Mouse (Mus musculus): ENCODE data around the gene Zmiz1. TPM values are rescaled to one million over a fixed set of nuclear protein-coding genes. Genes with fewer than 3 reads are reported as not detected.

Zmiz1 gene
- polyA plus RNA-seq, 1 experiment = 15.3 TPM

- DNase-seq (ENCODE audit: low spot score) = no peak
Observed at GRCm38 (mm10) chr14:25489336-25490078, 30.5 kb downstream of the Zmiz1 start.

GRCm38 (mm10) chr14:25491961-25492360 is 33.0 kb downstream of the Zmiz1 start:
- no peak for DNase-seq (ENCODE audit: low spot score)

- no peak for DNase-seq (ENCODE audit: low spot score)
Observed at GRCm38 (mm10) chr14:25492567-25493279, 33.7 kb downstream of the Zmiz1 start.

GRCm38 (mm10) chr14:25493301-25494241 is 34.6 kb downstream of the Zmiz1 start:
- DNase-seq (ENCODE audit: low spot score) = no peak

GRCm38 (mm10) chr14:25494778-25495177 is 35.8 kb downstream of the Zmiz1 start:
- DNase-seq (ENCODE audit: low spot score) = no peak

- no peak for DNase-seq (ENCODE audit: low spot score)
Observed at GRCm38 (mm10) chr14:25496116-25496515, 37.1 kb downstream of the Zmiz1 start.

GRCm38 (mm10) chr14:25496989-25497388 is 38.0 kb downstream of the Zmiz1 start:
- no peak for DNase-seq (ENCODE audit: low spot score)

GRCm38 (mm10) chr14:25497596-25497995 is 38.6 kb downstream of the Zmiz1 start:
- no peak for DNase-seq (ENCODE audit: low spot score)

GRCm38 (mm10) chr14:25498367-25498766 is 39.4 kb downstream of the Zmiz1 start:
- no peak for DNase-seq (ENCODE audit: low spot score)

- DNase-seq (ENCODE audit: low spot score) = no peak
Observed at GRCm38 (mm10) chr14:25499526-25499925, 40.5 kb downstream of the Zmiz1 start.

GRCm38 (mm10) chr14:25500511-25501120 is 41.6 kb downstream of the Zmiz1 start:
- DNase-seq (ENCODE audit: low spot score) = no peak

GRCm38 (mm10) chr14:25501481-25501880 is 42.5 kb downstream of the Zmiz1 start:
- DNase-seq (ENCODE audit: low spot score) = no peak

GRCm38 (mm10) chr14:25502355-25502754 is 43.4 kb downstream of the Zmiz1 start:
- no peak for DNase-seq (ENCODE audit: low spot score)

- no peak for DNase-seq (ENCODE audit: low spot score)
Observed at GRCm38 (mm10) chr14:25504241-25504640, 45.3 kb downstream of the Zmiz1 start.

GRCm38 (mm10) chr14:25505201-25505671 is 46.3 kb downstream of the Zmiz1 start:
- DNase-seq (ENCODE audit: low spot score) = no peak

GRCm38 (mm10) chr14:25508111-25508756 is 49.2 kb downstream of the Zmiz1 start:
- DNase-seq (ENCODE audit: low spot score) = no peak

- DNase-seq (ENCODE audit: low spot score) = no peak
Observed at GRCm38 (mm10) chr14:25508757-25509139, 49.8 kb downstream of the Zmiz1 start.

- no peak for DNase-seq (ENCODE audit: low spot score)
Observed at GRCm38 (mm10) chr14:25509450-25510129, 50.6 kb downstream of the Zmiz1 start.

GRCm38 (mm10) chr14:25510362-25510761 is 51.4 kb downstream of the Zmiz1 start:
- DNase-seq (ENCODE audit: low spot score) = no peak

GRCm38 (mm10) chr14:25510987-25511386 is 52.0 kb downstream of the Zmiz1 start:
- DNase-seq (ENCODE audit: low spot score) = no peak
